Mouse (Mus musculus) neural tube, embryonic 11.5 days (tissue): Measurements from ENCODE around the gene Bms1. TPM values are rescaled to one million over a fixed set of nuclear protein-coding genes. Genes with fewer than 3 reads are reported as not detected.

Experiments used
- ATAC-seq: fragments of 200-750 bp; cut with Nextera tagmentation; 2 replicates; pipeline ENCODE4 v1.8.0; 2017; ENCODE audit warnings: moderate number of reproducible peaks, mild to moderate bottlenecking, moderate TSS enrichment, moderate library complexity; ENCODE audit not compliant: insufficient read depth, low FRiP score, low TSS enrichment
- DNase-seq: peaks from one replicate; pipeline ENCODE4 v3.0.0-alpha.2; 2015; ENCODE audit warnings: low spot score
- H3K27ac ChIP-seq: fragments of 300-500 bp; sonication (generic); 2 replicates; pipeline ENCODE4 v1.5.1; 2014; ENCODE audit warnings: low read depth, mild to moderate bottlenecking, low read length
- H3K27me3 ChIP-seq: fragments of 300-500 bp; sonication (generic); 2 replicates; pipeline ENCODE4 v1.6.1; 2014; ENCODE audit warnings: mild to moderate bottlenecking, low read length, mixed read lengths; ENCODE audit not compliant: control insufficient read depth, insufficient read depth
- H3K36me3 ChIP-seq: fragments of 300-500 bp; sonication (generic); 2 replicates; pipeline ENCODE4 v1.6.1; 2014; ENCODE audit warnings: mild to moderate bottlenecking, low read length, moderate library complexity, mixed read lengths; ENCODE audit not compliant: control insufficient read depth, insufficient read depth
- H3K4me1 ChIP-seq: fragments of 300-500 bp; sonication (generic); 2 replicates; pipeline ENCODE4 v1.6.1; 2014; ENCODE audit warnings: low read length, mixed read lengths; ENCODE audit not compliant: control insufficient read depth, insufficient read depth
- H3K4me2 ChIP-seq: fragments of 300-500 bp; sonication (generic); 2 replicates; pipeline ENCODE4 v1.6.1; 2014; ENCODE audit warnings: low read depth, mild to moderate bottlenecking, moderate library complexity
- H3K4me3 ChIP-seq: fragments of 300-500 bp; sonication (generic); 2 replicates; pipeline ENCODE4 v1.5.1; 2014; ENCODE audit warnings: low read depth, low read length
- H3K9ac ChIP-seq: fragments of 300-500 bp; sonication (generic); 2 replicates; pipeline ENCODE4 v1.6.1; 2014; ENCODE audit warnings: mild to moderate bottlenecking, low read length
- H3K9me3 ChIP-seq: fragments of 300-500 bp; sonication (generic); 2 replicates; pipeline ENCODE4 v1.6.1; 2016; ENCODE audit warnings: low read length; ENCODE audit not compliant: control insufficient read depth
- WGBS: fragments of 180-500 bp; shearing (Covaris S2); extraction: QIAGEN DNeasy Blood & Tissue Kit; methylation state at CpG from one replicate; pipeline ENCODE4 v1.1.7; 2014; 5-methylcytosine and 5-hydroxymethylcytosine counted together
- microRNA-seq: library from miRNA; unstranded; fragments of <30 nt; microRNA quantifications from one replicate; pipeline ENCODE4, GENCODE M21; 2016
- polyA plus RNA-seq: library from polyadenylated mRNA; unstranded; fragments of >200 nt; fragmentation: Nextera tagmentation; extraction: Ambion mirVana; gene quantifications from 2 replicates; pipeline ENCODE4 v1.2.1, GENCODE M21; 2014

Bms1 gene
- polyA plus RNA-seq, 1 experiment from 2014 or later: 50.0 TPM

DNA sequence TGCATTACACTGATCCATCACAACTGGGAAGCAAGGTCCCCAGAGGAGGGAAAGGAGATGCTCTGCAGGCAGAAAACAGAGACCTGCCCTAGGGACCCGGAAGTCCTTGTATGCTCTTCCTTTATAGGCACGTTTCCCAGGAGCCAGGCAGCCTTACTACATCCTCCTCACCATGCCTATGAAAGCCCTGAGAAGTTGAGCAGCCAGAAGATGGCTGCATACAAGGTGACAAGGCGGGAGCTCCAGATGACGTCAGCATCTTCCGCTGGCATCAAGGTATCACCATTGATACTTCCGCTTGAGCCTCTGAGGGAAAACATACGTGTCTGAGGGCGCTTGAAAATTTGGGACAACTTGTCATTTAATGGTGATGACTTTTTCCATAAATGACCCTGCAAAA is 72.0 kb downstream of the Bms1 start:
- H3K4me3 ChIP-seq: no peak overlapping the region
- ATAC-seq: no peak
- no peaks in the 10 kb centered on the region for H3K36me3 ChIP-seq
- no peak for DNase-seq
- no peak overlapping the region for H3K27ac ChIP-seq
- no peak overlapping the region for H3K9ac ChIP-seq
- no peak overlapping the region for H3K4me2 ChIP-seq
- H3K27me3 ChIP-seq: no peaks in the 10 kb centered on the region
- H3K4me1 ChIP-seq: no peaks in the 10 kb centered on the region
- WGBS: 87% methylated on average over 8 of the region's 8 CpGs
- no peaks in the 10 kb centered on the region for H3K9me3 ChIP-seq

DNA sequence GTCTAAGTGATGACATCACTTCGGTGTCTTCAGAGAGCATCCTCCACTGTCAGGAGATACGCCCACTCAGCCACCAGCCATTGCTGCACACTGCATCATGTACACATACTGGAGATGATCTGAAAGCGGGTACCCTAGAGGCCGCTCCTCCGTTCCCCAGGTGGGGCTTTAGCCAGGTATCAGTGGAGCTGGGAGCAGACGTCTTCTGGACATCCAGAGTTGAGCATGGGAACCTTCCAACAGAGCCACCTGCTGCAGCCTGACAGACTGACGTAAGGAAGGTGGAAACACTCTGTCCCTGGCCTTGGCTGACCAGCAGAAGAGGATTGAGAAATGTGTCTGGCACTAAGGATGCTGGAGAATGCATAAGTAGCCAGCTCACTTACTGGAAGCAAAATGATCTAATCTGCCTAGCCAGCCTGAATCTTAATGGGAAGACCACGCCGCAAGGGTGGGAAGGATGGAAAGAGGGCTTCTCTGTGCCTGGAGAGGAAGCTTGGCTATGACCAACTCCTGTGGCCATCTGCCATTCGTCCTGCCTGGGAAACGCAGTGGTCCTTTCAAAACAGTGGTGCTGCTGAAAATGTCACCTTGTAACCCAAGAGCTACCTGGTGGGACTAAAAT is 77.3 kb downstream of the Bms1 start:
- ATAC-seq (no peak), DNase-seq (no peak)
- H3K27ac ChIP-seq: no peak overlapping the region
- no peaks in the 10 kb centered on the region for H3K27me3 ChIP-seq
- no peak overlapping the region for H3K9ac ChIP-seq
- H3K4me3 ChIP-seq: no peak overlapping the region
- H3K4me1 ChIP-seq: no peaks in the 10 kb centered on the region
- 86% methylated on average over 11 of the region's 11 CpGs for WGBS
- no peaks in the 10 kb centered on the region for H3K9me3 ChIP-seq
- H3K4me2 ChIP-seq: no peak overlapping the region
- H3K36me3 ChIP-seq: no peaks in the 10 kb centered on the region

DNA sequence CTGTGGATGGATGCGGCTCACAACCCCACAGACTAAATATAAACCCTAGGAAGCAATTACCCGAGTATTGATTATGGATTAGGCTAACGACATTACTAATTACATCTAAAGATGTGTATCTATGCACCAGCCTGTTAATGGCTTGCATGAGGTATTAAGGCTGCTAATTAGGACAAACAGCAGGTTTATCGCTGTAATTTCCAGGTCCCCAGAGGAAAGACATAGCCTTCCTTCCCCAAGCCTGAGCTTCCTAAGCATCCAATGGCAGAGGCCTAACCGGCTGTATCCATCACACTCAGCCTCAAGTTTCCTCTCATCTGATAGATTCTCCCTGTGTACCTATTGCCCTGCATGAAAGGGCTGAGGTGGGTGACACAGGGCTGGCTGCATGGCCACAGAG is 81.6 kb downstream of the Bms1 start:
- ATAC-seq: no peak
- no peak for DNase-seq
- no peaks in the 10 kb centered on the region for H3K4me1 ChIP-seq

DNA sequence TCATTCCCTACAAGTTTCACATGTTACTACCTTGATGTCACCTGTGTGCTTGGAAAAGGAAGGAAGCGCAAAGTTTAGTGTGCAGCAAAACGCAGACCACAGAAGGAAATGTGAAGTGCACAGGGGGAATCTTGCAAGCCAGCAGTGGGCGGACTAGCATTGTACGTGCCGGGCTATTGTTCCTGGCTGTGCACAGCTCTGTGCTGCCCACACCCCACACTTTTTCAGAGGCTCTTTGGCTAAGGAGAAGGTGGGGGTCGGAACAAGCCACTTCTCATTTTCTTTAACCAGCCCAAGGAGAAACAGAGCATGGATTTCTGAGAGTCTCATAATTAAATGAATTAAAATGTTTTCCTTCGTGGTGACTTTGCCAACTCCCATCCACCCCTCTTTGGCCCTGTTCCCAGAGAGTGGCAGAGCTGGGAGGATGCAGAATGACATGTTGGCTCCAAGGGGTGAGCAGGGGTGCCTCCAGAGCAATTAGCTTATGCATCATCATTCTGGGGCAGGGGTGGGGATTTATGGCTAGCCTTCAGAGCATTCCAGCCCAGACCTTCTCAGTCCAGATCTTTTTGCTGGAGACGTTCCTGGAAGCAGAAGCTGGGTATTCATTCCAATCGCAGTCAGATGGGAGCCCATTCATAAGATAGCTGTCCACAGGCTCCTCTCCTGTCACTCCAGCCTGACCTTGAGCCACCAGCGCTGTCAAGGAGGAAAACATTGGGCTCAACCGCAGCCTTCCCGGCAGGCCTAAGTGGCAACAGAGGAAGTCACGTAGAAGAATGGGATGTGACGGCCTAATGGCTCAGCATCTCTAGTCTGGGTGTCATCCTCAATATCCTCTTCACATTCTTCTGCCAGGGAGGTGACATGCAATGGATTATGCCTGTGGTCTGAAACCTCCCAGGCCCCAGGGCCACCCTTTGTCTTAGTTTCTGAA is 82.5 kb downstream of the Bms1 start:
- no peak for DNase-seq
- no peaks in the 10 kb centered on the region for H3K27me3 ChIP-seq
- no peak overlapping the region for H3K4me3 ChIP-seq
- H3K4me2 ChIP-seq: no peak overlapping the region
- H3K9ac ChIP-seq: no peak overlapping the region
- H3K9me3 ChIP-seq: no peaks in the 10 kb centered on the region
- no peak for ATAC-seq
- H3K4me1 ChIP-seq: no peaks in the 10 kb centered on the region
- WGBS: 75% methylated on average over 14 of the region's 14 CpGs
- H3K36me3 ChIP-seq: no peaks in the 10 kb centered on the region
- H3K27ac ChIP-seq: no peak overlapping the region

More for the DNA sequence above, 81.6 kb downstream of the Bms1 start:
- 90% methylated on average over 5 of the region's 5 CpGs for WGBS
- Histone ChIP-seq H3K9me3 (no peaks in the 10 kb centered on the region), H3K27ac (no peak overlapping the region), H3K27me3 (no peaks in the 10 kb centered on the region), H3K36me3 (no peaks in the 10 kb centered on the region), H3K4me2 (no peak overlapping the region), H3K9ac (no peak overlapping the region), H3K4me3 (no peak overlapping the region)

DNA sequence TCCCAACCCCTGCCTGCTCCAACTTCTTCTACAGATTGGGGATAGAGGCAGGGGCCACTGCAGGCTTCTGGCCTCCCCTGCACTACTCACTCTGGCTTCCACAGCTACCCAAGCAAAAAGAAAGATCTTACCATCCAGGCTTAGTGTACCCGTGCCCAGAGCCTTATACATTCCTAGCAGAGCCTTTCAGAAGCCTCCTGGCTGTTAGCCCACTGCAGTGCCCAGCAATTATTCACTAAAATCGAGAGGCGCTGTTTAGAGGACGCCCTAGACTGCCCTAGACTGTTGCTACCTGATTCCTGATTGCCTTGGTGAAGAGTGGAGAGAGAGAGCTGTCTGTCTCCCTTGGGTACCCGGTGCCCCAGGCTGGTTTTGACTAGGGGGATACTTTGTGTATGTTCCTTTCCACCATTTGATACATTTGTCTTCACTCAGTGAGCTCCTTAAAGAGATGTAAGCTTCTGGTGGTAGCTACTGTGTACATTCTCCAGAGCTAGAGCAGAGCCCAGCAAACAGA is 83.3 kb downstream of the Bms1 start:
- Histone ChIP-seq H3K9ac (no peak overlapping the region), H3K27me3 (no peaks in the 10 kb centered on the region), H3K9me3 (no peaks in the 10 kb centered on the region), H3K27ac (no peak overlapping the region), H3K4me1 (no peaks in the 10 kb centered on the region), H3K4me2 (no peak overlapping the region), H3K36me3 (no peaks in the 10 kb centered on the region), H3K4me3 (no peak overlapping the region)
- ATAC-seq: no peak
- WGBS: 67% methylated on average over 5 of the region's 5 CpGs
- DNase-seq: no peak

DNA sequence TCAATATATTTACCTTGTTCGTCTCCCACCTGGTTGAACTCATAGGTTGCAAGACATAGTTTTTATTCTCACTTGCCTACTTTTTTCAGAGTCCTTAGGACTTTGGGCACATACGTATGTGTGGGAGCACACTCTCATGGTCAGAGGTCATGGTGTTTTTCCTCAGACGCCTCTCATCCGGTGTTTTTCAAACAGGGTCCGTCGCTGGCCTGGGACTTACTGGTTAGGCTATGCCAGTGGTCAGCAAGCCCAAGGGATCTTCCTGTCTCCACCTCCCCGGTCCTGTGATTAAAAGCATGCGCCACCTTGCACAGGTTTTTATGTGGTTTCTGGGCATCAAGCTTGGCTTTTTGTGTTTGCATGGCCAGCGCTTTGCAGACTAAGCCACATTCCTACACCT is 85.4 kb downstream of the Bms1 start:
- H3K27me3 ChIP-seq: no peaks in the 10 kb centered on the region
- 86% methylated on average over 9 of the region's 9 CpGs for WGBS

More for the DNA sequence above, 85.4 kb downstream of the Bms1 start:
- Histone ChIP-seq H3K9me3 (no peaks in the 10 kb centered on the region), H3K4me3 (no peak overlapping the region), H3K4me1 (no peaks in the 10 kb centered on the region), H3K36me3 (no peaks in the 10 kb centered on the region), H3K27ac (no peak overlapping the region), H3K4me2 (no peak overlapping the region), H3K9ac (no peak overlapping the region)
- no peak for ATAC-seq
- no peak for DNase-seq

Small RNAs within 50 kb of the gene (microRNA-seq; reads per million reads assigned to microRNA genes)
- not detected for gene Gm25953

Other genes starting within 250 kb of the Bms1 start
- 9.0 and 12.0 TPM in 2 replicates for gene Ret, start 221.8 kb downstream of the Bms1 start, polyA plus RNA-seq
- gene Zfp248, start 36.1 kb upstream of the Bms1 start, polyA plus RNA-seq: 12.9 and 13.7 TPM in 2 replicates
- gene Zfp9, start 59.8 kb upstream of the Bms1 start, polyA plus RNA-seq: 11.3 and 11.7 TPM in 2 replicates
- 16.0 and 23.1 TPM in 2 replicates for gene Ankrd26, start 142.8 kb upstream of the Bms1 start, polyA plus RNA-seq